Mouse (Mus musculus): Measurements from ENCODE around the gene Emcn. TPM values are rescaled to one million over a fixed set of nuclear protein-coding genes. Genes with fewer than 3 reads are reported as not detected.

Gene Emcn
- polyA plus RNA-seq, 1 experiment: not detected

- Histone ChIP-seq H3K4me3 (ENCODE audit: low read depth, low read length) (no peak overlapping the region), H3K4me1 (ENCODE audit: control insufficient read depth, insufficient read depth, low read length) (no peaks in the 10 kb centered on the region), H3K36me3 (ENCODE audit: control insufficient read depth, insufficient read depth, low read length, poor library complexity, severe bottlenecking) (no peaks in the 10 kb centered on the region), H3K9me3 (replicated peaks; ENCODE audit: control insufficient read depth, insufficient read depth, low read length, poor library complexity, severe bottlenecking) (no peaks in the 10 kb centered on the region), H3K27me3 (ENCODE audit: control insufficient read depth, insufficient read depth, low read length, poor library complexity, severe bottlenecking) (no peaks in the 10 kb centered on the region), H3K9ac (ENCODE audit: low read depth, poor library complexity, severe bottlenecking) (no peak overlapping the region), H3K27ac (ENCODE audit: insufficient read depth, low read length) (no peak overlapping the region)
- no peak for TF ChIP-seq EP300 (IDR thresholded peaks at IDR 0.05; ENCODE audit: insufficient read depth, low read depth, low read length)
- TF ChIP-seq CTCF (IDR thresholded peaks at IDR 0.05; ENCODE audit: low read depth, low read length): no peak
- no peak for TF ChIP-seq POLR2A (IDR thresholded peaks at IDR 0.05; ENCODE audit: insufficient read depth, low read length)
These were observed 74.7 kb downstream of the Emcn start for GRCm38 (mm10) chr3:137415451-137416086.

GRCm38 (mm10) chr3:137418636-137419035 lies 77.8 kb downstream of the Emcn start:
- H3K4me1 ChIP-seq (ENCODE audit: control insufficient read depth, insufficient read depth, low read length): no peaks in the 10 kb centered on the region
- no peak for TF ChIP-seq POLR2A (IDR thresholded peaks at IDR 0.05; ENCODE audit: insufficient read depth, low read length)
- no peak for TF ChIP-seq EP300 (IDR thresholded peaks at IDR 0.05; ENCODE audit: insufficient read depth, low read depth, low read length)
- TF ChIP-seq CTCF (IDR thresholded peaks at IDR 0.05; ENCODE audit: low read depth, low read length): no peak
- no peak overlapping the region for H3K4me3 ChIP-seq (ENCODE audit: low read depth, low read length)
- no peak overlapping the region for H3K9ac ChIP-seq (ENCODE audit: low read depth, poor library complexity, severe bottlenecking)
- no peaks in the 10 kb centered on the region for H3K36me3 ChIP-seq (ENCODE audit: control insufficient read depth, insufficient read depth, low read length, poor library complexity, severe bottlenecking)
- no peak overlapping the region for H3K27ac ChIP-seq (ENCODE audit: insufficient read depth, low read length)
- no peaks in the 10 kb centered on the region for H3K9me3 ChIP-seq (replicated peaks; ENCODE audit: control insufficient read depth, insufficient read depth, low read length, poor library complexity, severe bottlenecking)
- no peaks in the 10 kb centered on the region for H3K27me3 ChIP-seq (ENCODE audit: control insufficient read depth, insufficient read depth, low read length, poor library complexity, severe bottlenecking)

- TF ChIP-seq CTCF (IDR thresholded peaks at IDR 0.05; ENCODE audit: low read depth, low read length) (no peak), EP300 (IDR thresholded peaks at IDR 0.05; ENCODE audit: insufficient read depth, low read depth, low read length) (no peak), POLR2A (IDR thresholded peaks at IDR 0.05; ENCODE audit: insufficient read depth, low read length) (no peak)
- Histone ChIP-seq H3K36me3 (ENCODE audit: control insufficient read depth, insufficient read depth, low read length, poor library complexity, severe bottlenecking) (no peaks in the 10 kb centered on the region), H3K4me1 (ENCODE audit: control insufficient read depth, insufficient read depth, low read length) (no peaks in the 10 kb centered on the region), H3K27ac (ENCODE audit: insufficient read depth, low read length) (no peak overlapping the region), H3K27me3 (ENCODE audit: control insufficient read depth, insufficient read depth, low read length, poor library complexity, severe bottlenecking) (no peaks in the 10 kb centered on the region), H3K9me3 (replicated peaks; ENCODE audit: control insufficient read depth, insufficient read depth, low read length, poor library complexity, severe bottlenecking) (no peaks in the 10 kb centered on the region), H3K9ac (ENCODE audit: low read depth, poor library complexity, severe bottlenecking) (no peak overlapping the region), H3K4me3 (ENCODE audit: low read depth, low read length) (no peak overlapping the region)
These were observed 88.6 kb downstream of the Emcn start for GRCm38 (mm10) chr3:137429516-137429915.

- H3K9me3 ChIP-seq (replicated peaks; ENCODE audit: control insufficient read depth, insufficient read depth, low read length, poor library complexity, severe bottlenecking): no peaks in the 10 kb centered on the region
- H3K36me3 ChIP-seq (ENCODE audit: control insufficient read depth, insufficient read depth, low read length, poor library complexity, severe bottlenecking): no peaks in the 10 kb centered on the region
- TF ChIP-seq EP300 (IDR thresholded peaks at IDR 0.05; ENCODE audit: insufficient read depth, low read depth, low read length): no peak
- TF ChIP-seq POLR2A (IDR thresholded peaks at IDR 0.05; ENCODE audit: insufficient read depth, low read length): no peak
- no peak for TF ChIP-seq CTCF (IDR thresholded peaks at IDR 0.05; ENCODE audit: low read depth, low read length)
These were observed 124.2 kb downstream of the Emcn start for GRCm38 (mm10) chr3:137464902-137465629.

GRCm38 (mm10) chr3:137465953-137466352 lies 125.1 kb downstream of the Emcn start:
- no peak overlapping the region for H3K4me3 ChIP-seq (ENCODE audit: low read depth, low read length)
- H3K9ac ChIP-seq (ENCODE audit: low read depth, poor library complexity, severe bottlenecking): no peak overlapping the region
- no peaks in the 10 kb centered on the region for H3K4me1 ChIP-seq (ENCODE audit: control insufficient read depth, insufficient read depth, low read length)
- TF ChIP-seq CTCF (IDR thresholded peaks at IDR 0.05; ENCODE audit: low read depth, low read length): no peak
- TF ChIP-seq POLR2A (IDR thresholded peaks at IDR 0.05; ENCODE audit: insufficient read depth, low read length): no peak
- no peak for TF ChIP-seq EP300 (IDR thresholded peaks at IDR 0.05; ENCODE audit: insufficient read depth, low read depth, low read length)
- H3K9me3 ChIP-seq (replicated peaks; ENCODE audit: control insufficient read depth, insufficient read depth, low read length, poor library complexity, severe bottlenecking): no peaks in the 10 kb centered on the region
- no peaks in the 10 kb centered on the region for H3K36me3 ChIP-seq (ENCODE audit: control insufficient read depth, insufficient read depth, low read length, poor library complexity, severe bottlenecking)
- H3K27me3 ChIP-seq (ENCODE audit: control insufficient read depth, insufficient read depth, low read length, poor library complexity, severe bottlenecking): no peaks in the 10 kb centered on the region
- no peak overlapping the region for H3K27ac ChIP-seq (ENCODE audit: insufficient read depth, low read length)

More at GRCm38 (mm10) chr3:137464902-137465629, 124.2 kb downstream of the Emcn start:
- Histone ChIP-seq H3K4me1 (ENCODE audit: control insufficient read depth, insufficient read depth, low read length) (no peaks in the 10 kb centered on the region), H3K27me3 (ENCODE audit: control insufficient read depth, insufficient read depth, low read length, poor library complexity, severe bottlenecking) (no peaks in the 10 kb centered on the region), H3K4me3 (ENCODE audit: low read depth, low read length) (no peak overlapping the region), H3K9ac (ENCODE audit: low read depth, poor library complexity, severe bottlenecking) (no peak overlapping the region), H3K27ac (ENCODE audit: insufficient read depth, low read length) (no peak overlapping the region)

GRCm38 (mm10) chr3:137466766-137467165 lies 125.9 kb downstream of the Emcn start:
- H3K4me1 ChIP-seq (ENCODE audit: control insufficient read depth, insufficient read depth, low read length): no peaks in the 10 kb centered on the region
- no peak overlapping the region for H3K9ac ChIP-seq (ENCODE audit: low read depth, poor library complexity, severe bottlenecking)
- no peak overlapping the region for H3K27ac ChIP-seq (ENCODE audit: insufficient read depth, low read length)
- TF ChIP-seq EP300 (IDR thresholded peaks at IDR 0.05; ENCODE audit: insufficient read depth, low read depth, low read length): no peak
- no peak for TF ChIP-seq CTCF (IDR thresholded peaks at IDR 0.05; ENCODE audit: low read depth, low read length)
- TF ChIP-seq POLR2A (IDR thresholded peaks at IDR 0.05; ENCODE audit: insufficient read depth, low read length): no peak
- no peaks in the 10 kb centered on the region for H3K36me3 ChIP-seq (ENCODE audit: control insufficient read depth, insufficient read depth, low read length, poor library complexity, severe bottlenecking)
- no peaks in the 10 kb centered on the region for H3K27me3 ChIP-seq (ENCODE audit: control insufficient read depth, insufficient read depth, low read length, poor library complexity, severe bottlenecking)
- no peaks in the 10 kb centered on the region for H3K9me3 ChIP-seq (replicated peaks; ENCODE audit: control insufficient read depth, insufficient read depth, low read length, poor library complexity, severe bottlenecking)
- no peak overlapping the region for H3K4me3 ChIP-seq (ENCODE audit: low read depth, low read length)

Data from ES-Bruce4 (cell line).